Mouse (Mus musculus) small intestine, adult 2 months (tissue): ENCODE measurements around the gene Map4k3.

Experiments
- CTCF ChIP-seq: fragments of 200-500 bp; IDR thresholded peaks from 2 replicates; pipeline ENCODE4 v1.5.1; 2012; ENCODE audit warnings: low read depth, mild to moderate bottlenecking, control low read depth, inconsistent platforms, low read length, moderate library complexity, mixed read lengths; ENCODE audit not compliant: insufficient replicate concordance, insufficient read length; ENCODE audit errors: extremely low read depth
- POLR2A ChIP-seq: fragments of 200-500 bp; IDR thresholded peaks from 2 replicates; pipeline ENCODE4 v1.6.1; 2012; ENCODE audit warnings: low read depth, mild to moderate bottlenecking, control low read depth, inconsistent platforms, low read length, moderate library complexity

GRCm38 (mm10) chr17:80719309-80719708 is 9.0 kb downstream of the Map4k3 start:
- no peak for TF ChIP-seq CTCF
- no peak for TF ChIP-seq POLR2A
